ENCODE assay signal across 8 mouse cellular contexts in genomic region chr3:94758056-94758409, GRCm38 (mm10). TPM values are rescaled to one million over a fixed set of nuclear protein-coding genes. Genes with fewer than 3 reads are reported as not detected.
DNase-seq lines count a peak whose midpoint lies in the region; ATAC-seq and TF ChIP-seq lines count a peak whose summit lies in the region.
"Not testable (repeated sequence)": the region's sequence is repeated elsewhere in the genome, so short reads cannot be mapped to it uniquely, and the experiment has no call there.

No protein-coding gene starts in this region.

- not testable (repeated sequence) for H3K36me3 ChIP-seq in G1E (replicated peaks); forebrain, embryonic 14.5 days (ENCODE audit: control insufficient read depth, insufficient read depth, low read length); kidney, embryonic 16.5 days (ENCODE audit: insufficient read depth, low read length); liver, embryonic 16.5 days (ENCODE audit: control insufficient read depth, insufficient read depth); midbrain, embryonic 15.5 days (replicated peaks)

- peaks cover 18% of the 10 kb centered on the region for H3K27me3 ChIP-seq in G1E (ENCODE audit: insufficient read depth, low read length)
- H3K27me3 ChIP-seq in forebrain, embryonic 14.5 days (replicated peaks; ENCODE audit: control insufficient read depth, insufficient read depth, low read length); kidney, embryonic 16.5 days (ENCODE audit: insufficient read depth, low read length); liver, embryonic 16.5 days (ENCODE audit: control insufficient read depth, insufficient read depth, low read depth, low read length); midbrain, embryonic 15.5 days (replicated peaks): not testable (repeated sequence)

- not testable (repeated sequence) for H3K9me3 ChIP-seq in G1E (replicated peaks); forebrain, embryonic 14.5 days (replicated peaks; ENCODE audit: control insufficient read depth, low read length); kidney, embryonic 16.5 days (ENCODE audit: low read length); liver, embryonic 16.5 days (replicated peaks; ENCODE audit: control insufficient read depth, low read length); midbrain, embryonic 15.5 days

- not testable (repeated sequence) for H3K27ac ChIP-seq in forebrain, embryonic 14.5 days (ENCODE audit: low read depth, low read length); kidney, embryonic 16.5 days (ENCODE audit: low read length); liver, embryonic 16.5 days (ENCODE audit: low read length); midbrain, embryonic 15.5 days

- H3K4me2 ChIP-seq in forebrain, embryonic 14.5 days (ENCODE audit: low read length) = peak overlapping the region; percentile 32; the same call in 1 of the 2 replicates
- peak overlapping the region; percentile 37; the same call in 1 of the 2 replicates for H3K4me2 ChIP-seq in kidney, embryonic 16.5 days (replicated peaks; ENCODE audit: low read depth, low read length)
- H3K4me2 ChIP-seq in liver, embryonic 16.5 days (ENCODE audit: low read depth, low read length) = peak overlapping the region; percentile 46; the same call in 1 of the 2 replicates
- peak overlapping the region; percentile 40 for H3K4me2 ChIP-seq in midbrain, embryonic 15.5 days

- H3K9ac ChIP-seq in forebrain, embryonic 14.5 days (ENCODE audit: low read length); kidney, embryonic 16.5 days (replicated peaks; ENCODE audit: low read length); liver, embryonic 16.5 days (ENCODE audit: low read depth, low read length); midbrain, embryonic 15.5 days: not testable (repeated sequence)

- not testable (repeated sequence) for H3K4me3 ChIP-seq in G1E (ENCODE audit: low read depth, low read length)
- peak overlapping the region; percentile 23 for H3K4me3 ChIP-seq in forebrain, embryonic 14.5 days (ENCODE audit: low read depth, low read length)
- peak overlapping the region; percentile 39 for H3K4me3 ChIP-seq in kidney, embryonic 16.5 days (ENCODE audit: low read length)
- peak overlapping the region; percentile 41 for H3K4me3 ChIP-seq in liver, embryonic 16.5 days (ENCODE audit: low read depth, low read length)
- H3K4me3 ChIP-seq in midbrain, embryonic 15.5 days = peak overlapping the region; percentile 34

- not testable (repeated sequence) for H3K4me1 ChIP-seq in G1E (ENCODE audit: insufficient read depth, low read depth, low read length); forebrain, embryonic 14.5 days (ENCODE audit: control insufficient read depth, insufficient read depth, low read length); kidney, embryonic 16.5 days (ENCODE audit: insufficient read depth, low read length); liver, embryonic 16.5 days (ENCODE audit: control insufficient read depth, low read depth, low read length); midbrain, embryonic 15.5 days

- not testable (repeated sequence) for TF ChIP-seq CTCF in G1E (IDR thresholded peaks at IDR 0.05; ENCODE audit: low read depth, low read length)

- not testable (repeated sequence) for DNase-seq in G1E (ENCODE audit: low spot score); forebrain, embryonic 14.5 days (ENCODE audit: low spot score)
- DNase-seq in cerebellum, adult 9-10 months = peak; percentile 63
- peak; percentile 56 to 68 for DNase-seq in spleen, postnatal 4 days (ENCODE audit: low spot score in 2 of 2)

- under 1% methylated on average over 18 of the region's 31 CpGs for WGBS in forebrain, embryonic 14.5 days
- WGBS in kidney, embryonic 16.5 days = under 1% methylated on average over 16 of the region's 31 CpGs
- WGBS in liver, embryonic 16.5 days (ENCODE audit: insufficient replicate concordance) = 0% methylated on average over 16 of the region's 31 CpGs
- 0% methylated on average over 17 of the region's 31 CpGs for WGBS in midbrain, embryonic 15.5 days

- ATAC-seq in G1E (ENCODE audit: extremely low read depth, insufficient number of reproducible peaks, low FRiP score, poor library complexity, severe bottlenecking) = peak; percentile 95
- peak; percentile 96 for ATAC-seq in forebrain, embryonic 14.5 days
- peak; percentile 94 to 96 for ATAC-seq in hematopoietic stem cell, adult 5-6 weeks (replicated peaks in 1 of 2; ENCODE audit: insufficient read depth in 1 of 2, low FRiP score in 2 of 2, low TSS enrichment in 1 of 2, low read depth in 1 of 2, poor library complexity in 2 of 2, severe bottlenecking in 2 of 2)
- peak; percentile 92 for ATAC-seq in kidney, embryonic 16.5 days (ENCODE audit: low FRiP score, low TSS enrichment)
- ATAC-seq in liver, embryonic 16.5 days (ENCODE audit: low read depth) = peak; percentile 96
- ATAC-seq in midbrain, embryonic 15.5 days (replicated peaks) = peak; percentile 94

RNA-seq across cellular contexts. Expression of gene Cgn, which starts 28.3 kb away (rescaled TPM):
- total RNA-seq in G1E (2014; fragmentation: Nextera tagmentation) (not detected in 2 replicates), G1E (2017) (0.11 and 0.12 TPM in 2 replicates)
- polyA plus RNA-seq in G1E (2012) = 0.01 TPM in 1 of 2 replicates, not detected in the other
- 1.9 and 2.9 TPM in 2 replicates for polyA plus RNA-seq in forebrain, embryonic 14.5 days (2014; fragmentation: Nextera tagmentation; extraction: Ambion mirVana)
- not detected in 2 replicates for total RNA-seq in hematopoietic stem cell, adult 5-6 weeks (2017)
- polyA plus RNA-seq in kidney, embryonic 16.5 days (2015; fragmentation: Nextera tagmentation; extraction: Ambion mirVana) = 20.7 and 24.0 TPM in 2 replicates
- polyA plus RNA-seq in liver, embryonic 16.5 days (2015; fragmentation: Nextera tagmentation; extraction: Ambion mirVana) = 13.0 and 15.6 TPM in 2 replicates
- polyA plus RNA-seq in midbrain, embryonic 15.5 days (2015; fragmentation: Nextera tagmentation; extraction: Ambion mirVana) = 11.6 and 13.7 TPM in 2 replicates
